ENCODE assay signal across 7 mouse cellular contexts in the genomic region with DNA sequence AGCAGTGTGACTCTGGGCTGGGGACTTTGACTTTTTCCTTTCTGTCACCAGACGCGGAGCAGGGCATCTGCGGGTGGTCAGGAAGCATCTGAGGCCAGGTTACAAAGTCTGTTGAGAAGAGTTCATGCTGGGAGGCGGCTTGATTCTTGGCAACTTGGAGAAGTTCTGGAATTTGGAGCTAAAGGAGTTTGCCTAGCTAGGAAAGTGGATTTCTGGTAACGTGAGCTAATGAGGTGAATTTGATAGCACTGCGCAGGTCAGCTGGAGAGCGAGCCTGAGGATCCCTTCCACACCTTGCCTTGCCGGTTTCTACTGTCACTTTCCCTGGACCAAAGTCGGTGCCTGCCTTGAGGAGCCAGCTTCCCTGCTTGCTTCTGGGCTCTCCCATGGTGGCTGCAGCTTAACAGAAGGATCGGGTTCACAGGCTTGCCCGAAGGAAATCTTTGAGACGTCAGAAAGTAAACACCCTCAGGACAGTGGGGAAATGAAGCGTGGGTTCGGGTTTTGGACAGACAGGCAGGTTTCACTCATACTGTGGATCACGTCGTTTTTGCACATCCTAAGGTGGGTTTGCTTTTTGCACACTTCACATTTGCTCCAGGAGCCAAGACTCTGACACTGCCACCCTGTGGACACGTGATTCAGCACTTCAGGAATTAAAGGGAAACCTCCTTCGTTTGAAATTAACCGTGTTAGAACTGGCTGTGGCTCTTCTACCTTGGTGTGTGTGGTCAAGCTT. TPM values are rescaled to one million over a fixed set of nuclear protein-coding genes. Genes with fewer than 3 reads are reported as not detected.
DNase-seq lines count a peak whose midpoint lies in the region; ATAC-seq and TF ChIP-seq lines count a peak whose summit lies in the region.

No protein-coding gene starts in this region.

- no peak for TF ChIP-seq CTCF in C2C12 (IDR thresholded peaks at IDR 0.05; ENCODE audit: control insufficient read depth, insufficient read depth, insufficient read length)
- no peak for TF ChIP-seq CTCF in G1E (IDR thresholded peaks at IDR 0.05; ENCODE audit: low read depth, low read length)
- TF ChIP-seq CTCF in kidney, postnatal 0 days (IDR thresholded peaks at IDR 0.05; ENCODE audit: low read depth): peak; percentile 63
- TF ChIP-seq CTCF in small intestine, adult 2 months (IDR thresholded peaks at IDR 0.05; ENCODE audit: extremely low read depth, insufficient read length, insufficient replicate concordance, low read depth, low read length): no peak

- H3K4me1 ChIP-seq in G1E (ENCODE audit: insufficient read depth, low read depth, low read length): peaks cover 41% of the 10 kb centered on the region
- H3K4me1 ChIP-seq in heart, embryonic 13.5 days: peaks cover 62% of the 10 kb centered on the region
- peaks cover 27% of the 10 kb centered on the region for H3K4me1 ChIP-seq in kidney, postnatal 0 days (replicated peaks; ENCODE audit: insufficient read depth, low read length)
- peaks cover 14% of the 10 kb centered on the region for H3K4me1 ChIP-seq in small intestine, adult 2 months (ENCODE audit: control insufficient read depth, insufficient read depth, insufficient read length, low read length)

- WGBS in heart, embryonic 13.5 days: 3% methylated on average over 19 of the region's 19 CpGs
- WGBS in kidney, postnatal 0 days: 5% methylated on average over 19 of the region's 19 CpGs
- 7% methylated on average over 19 of the region's 19 CpGs for WGBS in small intestine, adult 2 months

- H3K4me3 ChIP-seq in C2C12 (ENCODE audit: insufficient read depth, poor library complexity, severe bottlenecking) (no peak overlapping the region), G1E (ENCODE audit: low read depth, low read length) (peak overlapping the region; percentile 11; the same call in 1 of the 2 replicates)
- H3K4me3 ChIP-seq in heart, embryonic 13.5 days: peak overlapping the region; percentile 58
- peak overlapping the region; percentile 31 for H3K4me3 ChIP-seq in kidney, postnatal 0 days (replicated peaks; ENCODE audit: low read depth, low read length)
- H3K4me3 ChIP-seq in small intestine, adult 2 months (ENCODE audit: low read depth, low read length): peak overlapping the region; percentile 45

- ATAC-seq in G1E (ENCODE audit: extremely low read depth, insufficient number of reproducible peaks, low FRiP score, poor library complexity, severe bottlenecking): peak; percentile 35; the same call in 1 of the 2 replicates
- peak; percentile 64 for ATAC-seq in common myeloid progenitor, adult 5-6 weeks (replicated peaks; ENCODE audit: low read depth, poor library complexity, severe bottlenecking)
- ATAC-seq in heart, embryonic 13.5 days (ENCODE audit: extremely low read depth, insufficient number of reproducible peaks, low FRiP score, low TSS enrichment): peak; percentile 17; the same call in 1 of the 2 replicates
- ATAC-seq in kidney, postnatal 0 days (replicated peaks; ENCODE audit: low FRiP score, low read depth): peak; percentile 62

- H3K79me3 ChIP-seq in C2C12 (ENCODE audit: low read depth): peaks cover 9% of the 10 kb centered on the region

- peak overlapping the region; percentile 78 for H3K9ac ChIP-seq in heart, embryonic 13.5 days
- H3K9ac ChIP-seq in kidney, postnatal 0 days (ENCODE audit: low read depth, low read length): peak overlapping the region; percentile 15

- H3K27ac ChIP-seq in heart, embryonic 13.5 days (replicated peaks): peak overlapping the region; percentile 58
- H3K27ac ChIP-seq in kidney, postnatal 0 days: peak overlapping the region; percentile 84
- H3K27ac ChIP-seq in small intestine, adult 2 months (ENCODE audit: insufficient read depth, low read depth, low read length): peak overlapping the region; percentile 58

- peaks cover 49% of the 10 kb centered on the region for H3K79me2 ChIP-seq in C2C12 (ENCODE audit: control insufficient read depth, insufficient read depth)

- peak; percentile 54 for DNase-seq in G1E (ENCODE audit: low spot score)
- DNase-seq in kidney, postnatal 0 days (ENCODE audit: low spot score): peak; percentile 72
- peak; percentile 31 for DNase-seq in lung, postnatal 14 days

- no peak for TF ChIP-seq POLR2A in small intestine, adult 2 months (IDR thresholded peaks at IDR 0.05; ENCODE audit: low read depth, low read length)

- H3K27me3 ChIP-seq in C2C12 (ENCODE audit: control insufficient read depth, insufficient read depth, insufficient read length): no peaks in the 10 kb centered on the region
- no peaks in the 10 kb centered on the region for H3K27me3 ChIP-seq in G1E (ENCODE audit: insufficient read depth, low read length)
- no peaks in the 10 kb centered on the region for H3K27me3 ChIP-seq in heart, embryonic 13.5 days (replicated peaks)
- H3K27me3 ChIP-seq in kidney, postnatal 0 days (ENCODE audit: insufficient read depth, low read length): no peaks in the 10 kb centered on the region
- no peaks in the 10 kb centered on the region for H3K27me3 ChIP-seq in small intestine, adult 2 months (ENCODE audit: control insufficient read depth, insufficient read depth, low read length)

- H3K9me3 ChIP-seq in G1E (replicated peaks): no peaks in the 10 kb centered on the region
- H3K9me3 ChIP-seq in heart, embryonic 13.5 days: no peaks in the 10 kb centered on the region
- H3K9me3 ChIP-seq in kidney, postnatal 0 days (replicated peaks; ENCODE audit: low read length): no peaks in the 10 kb centered on the region

- no peak overlapping the region for H3ac ChIP-seq in C2C12 (ENCODE audit: control insufficient read depth, insufficient read length, low read depth)

- H3K4me2 ChIP-seq in heart, embryonic 13.5 days: peak overlapping the region; percentile 91
- H3K4me2 ChIP-seq in kidney, postnatal 0 days (ENCODE audit: low read length): peak overlapping the region; percentile 64

- H3K36me3 ChIP-seq in C2C12 (ENCODE audit: control insufficient read depth, insufficient read depth): no peaks in the 10 kb centered on the region
- peaks cover 6% of the 10 kb centered on the region for H3K36me3 ChIP-seq in G1E (replicated peaks)
- peaks cover 8% of the 10 kb centered on the region for H3K36me3 ChIP-seq in heart, embryonic 13.5 days
- 0 out of 2 replicates have a peak, but pooled peaks cover 2% of the 10 kb centered on the region for H3K36me3 ChIP-seq in kidney, postnatal 0 days (ENCODE audit: insufficient read depth, low read length)
- peaks cover 4% of the 10 kb centered on the region; the same call in 1 of the 2 replicates for H3K36me3 ChIP-seq in small intestine, adult 2 months (ENCODE audit: control insufficient read depth, insufficient read depth, low read length)

TF ChIP-seq in C2C12, 6 proteins besides CTCF, POLR2A, EP300 and RAD21:
- TF ChIP-seq USF1 (IDR thresholded peaks at IDR 0.05; ENCODE audit: low read depth) (peak; percentile 88), FOSL1 (IDR thresholded peaks at IDR 0.05; ENCODE audit: insufficient read depth, low read length, poor library complexity, severe bottlenecking) (no peak)

RNA-seq across cellular contexts. Expression of a gene that starts 5.8 kb away (rescaled TPM):
- polyA plus RNA-seq in C2C12 (2012; fragmentation: generic; extraction: Trizol) (9.8 TPM), G1E (2012) (8.8 and 9.5 TPM in 2 replicates)
- total RNA-seq in G1E (2014; fragmentation: Nextera tagmentation) (82.6 and 83.6 TPM in 2 replicates), G1E (2017) (101 and 110 TPM in 2 replicates)
- total RNA-seq in common myeloid progenitor, adult 5-6 weeks (2017): 81.4 and 84.9 TPM in 2 replicates
- 24.5 and 26.4 TPM in 2 replicates for polyA plus RNA-seq in heart, embryonic 13.5 days (2015; fragmentation: Nextera tagmentation; extraction: Ambion mirVana)
- 46.8 and 47.6 TPM in 2 replicates for polyA plus RNA-seq in kidney, postnatal 0 days (2015; fragmentation: Nextera tagmentation; extraction: Ambion mirVana)
- polyA plus RNA-seq in small intestine, adult 2 months (2012; rRNA removed): 0.98 and 2.0 TPM in 2 replicates

RNA-seq across cellular contexts. Expression of a gene that starts 6.2 kb away (rescaled TPM):
- polyA plus RNA-seq in C2C12 (2012; fragmentation: generic; extraction: Trizol) (3.4 TPM), G1E (2012) (4.7 and 6.3 TPM in 2 replicates)
- total RNA-seq in G1E (2014; fragmentation: Nextera tagmentation) (77.0 and 79.0 TPM in 2 replicates), G1E (2017) (127 and 141 TPM in 2 replicates)
- 270 and 285 TPM in 2 replicates for total RNA-seq in common myeloid progenitor, adult 5-6 weeks (2017)
- 7.2 and 8.0 TPM in 2 replicates for polyA plus RNA-seq in heart, embryonic 13.5 days (2015; fragmentation: Nextera tagmentation; extraction: Ambion mirVana)
- polyA plus RNA-seq in kidney, postnatal 0 days (2015; fragmentation: Nextera tagmentation; extraction: Ambion mirVana): 18.2 and 18.3 TPM in 2 replicates
- 6.4 and 20.1 TPM in 2 replicates for polyA plus RNA-seq in small intestine, adult 2 months (2012; rRNA removed)

RNA-seq across cellular contexts. Expression of a gene that starts 35.5 kb away (rescaled TPM):
- polyA plus RNA-seq in C2C12 (2012; fragmentation: generic; extraction: Trizol) (0.25 TPM), G1E (2012) (1.1 and 1.5 TPM in 2 replicates)
- total RNA-seq in G1E (2014; fragmentation: Nextera tagmentation) (0.68 and 1.2 TPM in 2 replicates), G1E (2017) (5.3 and 6.0 TPM in 2 replicates)
- total RNA-seq in common myeloid progenitor, adult 5-6 weeks (2017): 2.9 and 7.1 TPM in 2 replicates
- 1.4 and 2.5 TPM in 2 replicates for polyA plus RNA-seq in heart, embryonic 13.5 days (2015; fragmentation: Nextera tagmentation; extraction: Ambion mirVana)
- 2.0 and 2.1 TPM in 2 replicates for polyA plus RNA-seq in kidney, postnatal 0 days (2015; fragmentation: Nextera tagmentation; extraction: Ambion mirVana)
- polyA plus RNA-seq in small intestine, adult 2 months (2012; rRNA removed): 0.65 and 0.66 TPM in 2 replicates
